12 mouse cellular contexts compared by ENCODE assay signal in genomic region chr7:66241855-66242412, GRCm38 (mm10).
"Had no signal": no experiment of that assay in that cellular context is flagged by ENCODE, and none has a peak within 500 bp of the region (broad histone marks: within the 10 kb centered on the region; RNA-seq: fewer than 3 reads in every experiment).

No protein-coding gene starts in this region.

- H3K9me3 ChIP-seq: limb, embryonic 10.5 days; neural tube, embryonic 12.5 days had no signal

- H3K36me3 ChIP-seq: limb, embryonic 10.5 days; neural tube, embryonic 12.5 days had no signal

- H3K4me3 ChIP-seq: left cerebral cortex, adult 2 months; limb, embryonic 10.5 days; neural tube, embryonic 12.5 days had no signal

- H3K27ac ChIP-seq: left cerebral cortex, adult 2 months; limb, embryonic 10.5 days; liver, embryonic 14.5 days; macrophage; neural tube, embryonic 12.5 days had no signal

- ATAC-seq: intestine, postnatal 0 days had no signal

- H3K4me2 ChIP-seq: lung, embryonic 14.5 days; neural tube, embryonic 12.5 days had no signal

- DNase-seq: kidney, adult 8-10 months; lung, embryonic 14.5 days; lung, postnatal 10 days; midbrain, embryonic 14.5 days; right cerebral cortex, postnatal 4 days; spleen, adult 18-20 months had no signal

- H3K27me3 ChIP-seq: neural tube, embryonic 12.5 days had no signal

- H3K9ac ChIP-seq: liver, embryonic 14.5 days; lung, embryonic 14.5 days; neural tube, embryonic 12.5 days had no signal
